Mouse (Mus musculus): ENCODE data around the gene Mdh2. TPM values are rescaled to one million over a fixed set of nuclear protein-coding genes. Genes with fewer than 3 reads are reported as not detected.
A peak's percentile ranks its signal among the peaks of the same experiment; 100 is the strongest.

Gene Mdh2
- total and polyA plus RNA-seq, 2 experiments from 2014 or later: 389 to 2,045 TPM

- no peaks in the 10 kb centered on the region for H3K27me3 ChIP-seq (ENCODE audit: control insufficient read depth, insufficient read depth, low read length)
- peak within 1 kb of the TSS; percentile 87 for H3K4me2 ChIP-seq (ENCODE audit: low read depth, low read length)
- peak; percentile 15 for ATAC-seq (ENCODE audit: insufficient read depth, low read depth)
- H3K4me3 ChIP-seq (ENCODE audit: low read depth, low read length): peak within 1 kb of the TSS; percentile 88
- peaks cover 26% of the 10 kb centered on the region for H3K4me1 ChIP-seq (ENCODE audit: control insufficient read depth, insufficient read depth)
- no peak for TF ChIP-seq EP300 (IDR thresholded peaks at IDR 0.05; ENCODE audit: low read depth)
- TF ChIP-seq CTCF (IDR thresholded peaks at IDR 0.05; ENCODE audit: low read depth): no peak
- peaks cover 9% of the 10 kb centered on the region for H3K36me3 ChIP-seq (replicated peaks; ENCODE audit: control insufficient read depth, insufficient read depth, low read length)
- H3K9ac ChIP-seq (replicated peaks; ENCODE audit: low read depth, low read length): peak within 1 kb of the TSS; percentile 93
- H3K27ac ChIP-seq (ENCODE audit: low read depth): peak within 1 kb of the TSS; percentile 98
- H3K9me3 ChIP-seq (replicated peaks; ENCODE audit: control insufficient read depth, low read length): no peaks in the 10 kb centered on the region
- no peak for DNase-seq (ENCODE audit: low spot score)
- under 1% methylated on average over 44 of the region's 45 CpGs for WGBS
Observed at GRCm38 (mm10) chr5:135777796-135778470, 347 bp upstream of the Mdh2 start, which contains the start of gene Styxl1. Styxl1 (minus strand) TSS chr5:135778385.

- H3K9me3 ChIP-seq (replicated peaks; ENCODE audit: control insufficient read depth, low read length): no peaks in the 10 kb centered on the region
- H3K27me3 ChIP-seq (ENCODE audit: control insufficient read depth, insufficient read depth, low read length): no peaks in the 10 kb centered on the region
- H3K9ac ChIP-seq (replicated peaks; ENCODE audit: low read depth, low read length): peak overlapping the region; percentile 3; the same call in 1 of the 2 replicates
- ATAC-seq (ENCODE audit: insufficient read depth, low read depth) (no peak), DNase-seq (ENCODE audit: low spot score) (no peak)
- H3K36me3 ChIP-seq (replicated peaks; ENCODE audit: control insufficient read depth, insufficient read depth, low read length): peaks cover 33% of the 10 kb centered on the region
- H3K27ac ChIP-seq (ENCODE audit: low read depth): no peak overlapping the region
- no peak for TF ChIP-seq CTCF (IDR thresholded peaks at IDR 0.05; ENCODE audit: low read depth)
- no peak for TF ChIP-seq EP300 (IDR thresholded peaks at IDR 0.05; ENCODE audit: low read depth)
- H3K4me2 ChIP-seq (ENCODE audit: low read depth, low read length): peak overlapping the region; percentile 84
- 57% methylated on average over 8 of the region's 8 CpGs for WGBS
- peaks cover 26% of the 10 kb centered on the region for H3K4me1 ChIP-seq (ENCODE audit: control insufficient read depth, insufficient read depth)
- peak overlapping the region; percentile 88 for H3K4me3 ChIP-seq (ENCODE audit: low read depth, low read length)
Observed at GRCm38 (mm10) chr5:135780331-135780730, 2.1 kb downstream of the Mdh2 start.

GRCm38 (mm10) chr5:135782901-135783300 is 4.6 kb downstream of the Mdh2 start:
- no peaks in the 10 kb centered on the region for H3K27me3 ChIP-seq (ENCODE audit: control insufficient read depth, insufficient read depth, low read length)
- ATAC-seq (ENCODE audit: insufficient read depth, low read depth) (no peak), DNase-seq (ENCODE audit: low spot score) (no peak)
- peaks cover 59% of the 10 kb centered on the region for H3K36me3 ChIP-seq (replicated peaks; ENCODE audit: control insufficient read depth, insufficient read depth, low read length)
- H3K27ac ChIP-seq (ENCODE audit: low read depth): no peak overlapping the region
- H3K9me3 ChIP-seq (replicated peaks; ENCODE audit: control insufficient read depth, low read length): no peaks in the 10 kb centered on the region
- no peak overlapping the region for H3K9ac ChIP-seq (replicated peaks; ENCODE audit: low read depth, low read length)
- TF ChIP-seq EP300 (IDR thresholded peaks at IDR 0.05; ENCODE audit: low read depth): no peak
- no peak for TF ChIP-seq CTCF (IDR thresholded peaks at IDR 0.05; ENCODE audit: low read depth)
- peaks cover 23% of the 10 kb centered on the region for H3K4me1 ChIP-seq (ENCODE audit: control insufficient read depth, insufficient read depth)
- no peak overlapping the region for H3K4me3 ChIP-seq (ENCODE audit: low read depth, low read length)
- H3K4me2 ChIP-seq (ENCODE audit: low read depth, low read length): no peak overlapping the region
- 54% methylated on average over 4 of the region's 4 CpGs for WGBS

- peak; percentile 85 for DNase-seq (ENCODE audit: low spot score)
- Histone ChIP-seq H3K27ac (ENCODE audit: low read depth) (peak overlapping the region; percentile 71), H3K9ac (replicated peaks; ENCODE audit: low read depth, low read length) (peak overlapping the region; percentile 26; the same call in 1 of the 2 replicates), H3K27me3 (ENCODE audit: control insufficient read depth, insufficient read depth, low read length) (no peaks in the 10 kb centered on the region), H3K4me3 (ENCODE audit: low read depth, low read length) (peak overlapping the region; percentile 42), H3K4me2 (ENCODE audit: low read depth, low read length) (peak overlapping the region; percentile 56), H3K4me1 (ENCODE audit: control insufficient read depth, insufficient read depth) (no peaks in the 10 kb centered on the region), H3K9me3 (replicated peaks; ENCODE audit: control insufficient read depth, low read length) (no peaks in the 10 kb centered on the region), H3K36me3 (replicated peaks; ENCODE audit: control insufficient read depth, insufficient read depth, low read length) (peaks cover 29% of the 10 kb centered on the region)
- peak; percentile 88 for ATAC-seq (ENCODE audit: insufficient read depth, low read depth)
- WGBS: 15% methylated on average over 20 of the region's 20 CpGs
- TF ChIP-seq EP300 (IDR thresholded peaks at IDR 0.05; ENCODE audit: low read depth) (no peak), CTCF (IDR thresholded peaks at IDR 0.05; ENCODE audit: low read depth) (peak; percentile 96)
Observed at GRCm38 (mm10) chr5:135793996-135794858, 15.9 kb downstream of the Mdh2 start.

- Histone ChIP-seq H3K4me1 (ENCODE audit: control insufficient read depth, insufficient read depth) (no peaks in the 10 kb centered on the region), H3K27me3 (ENCODE audit: control insufficient read depth, insufficient read depth, low read length) (no peaks in the 10 kb centered on the region), H3K27ac (ENCODE audit: low read depth) (peak overlapping the region; percentile 71), H3K4me3 (ENCODE audit: low read depth, low read length) (peak overlapping the region; percentile 42), H3K4me2 (ENCODE audit: low read depth, low read length) (peak overlapping the region; percentile 56), H3K9me3 (replicated peaks; ENCODE audit: control insufficient read depth, low read length) (no peaks in the 10 kb centered on the region), H3K9ac (replicated peaks; ENCODE audit: low read depth, low read length) (peak overlapping the region; percentile 26; the same call in 1 of the 2 replicates), H3K36me3 (replicated peaks; ENCODE audit: control insufficient read depth, insufficient read depth, low read length) (peaks cover 23% of the 10 kb centered on the region)
- 8% methylated on average over 5 of the region's 5 CpGs for WGBS
- TF ChIP-seq CTCF (IDR thresholded peaks at IDR 0.05; ENCODE audit: low read depth) (no peak), EP300 (IDR thresholded peaks at IDR 0.05; ENCODE audit: low read depth) (no peak)
- ATAC-seq (ENCODE audit: insufficient read depth, low read depth) (no peak; the same call in 1 of the 2 replicates), DNase-seq (ENCODE audit: low spot score) (no peak)
Observed at GRCm38 (mm10) chr5:135794859-135795181, 16.5 kb downstream of the Mdh2 start.

Data from heart, postnatal 0 days (tissue).